Mouse (Mus musculus) olfactory bulb, adult 2 months (tissue): ENCODE measurements around the gene Slc38a10.

Experiments used
- CTCF ChIP-seq: fragments of 200-500 bp; IDR thresholded peaks from 2 replicates; pipeline ENCODE4 v1.5.1; 2012; ENCODE audit warnings: low read depth, mild to moderate bottlenecking, low read length, moderate library complexity; ENCODE audit not compliant: insufficient read depth
- POLR2A ChIP-seq: fragments of 200-500 bp; IDR thresholded peaks from 2 replicates; pipeline ENCODE4 v1.6.1; 2012; ENCODE audit warnings: mild to moderate bottlenecking, low read depth, low read length, moderate library complexity; ENCODE audit not compliant: insufficient read depth

DNA sequence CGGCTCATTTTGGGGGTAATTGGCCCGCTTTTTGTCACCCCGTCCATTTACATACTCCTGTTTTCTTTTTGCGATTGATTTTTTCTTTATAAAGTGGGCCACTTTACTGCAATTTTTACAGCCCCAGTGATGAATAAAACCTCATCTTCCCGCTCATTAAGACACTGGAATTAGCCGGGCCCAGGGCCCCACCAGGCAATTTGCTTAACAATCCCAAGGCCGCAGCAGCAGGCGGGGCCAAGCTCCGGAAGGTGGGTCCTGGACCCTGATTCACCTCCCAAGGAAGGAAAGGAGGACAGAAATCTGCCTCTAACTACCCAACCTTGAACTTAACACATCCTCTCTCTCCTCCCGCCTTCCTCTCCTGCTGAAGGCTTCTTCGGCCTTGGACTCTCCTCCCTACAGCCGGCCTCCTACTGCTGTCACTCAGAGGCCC is 16.8 kb upstream of the Slc38a10 start:
- TF ChIP-seq CTCF (no peak), POLR2A (no peak)
